Mouse (Mus musculus): ENCODE data around the gene Carmil1.

DNA sequence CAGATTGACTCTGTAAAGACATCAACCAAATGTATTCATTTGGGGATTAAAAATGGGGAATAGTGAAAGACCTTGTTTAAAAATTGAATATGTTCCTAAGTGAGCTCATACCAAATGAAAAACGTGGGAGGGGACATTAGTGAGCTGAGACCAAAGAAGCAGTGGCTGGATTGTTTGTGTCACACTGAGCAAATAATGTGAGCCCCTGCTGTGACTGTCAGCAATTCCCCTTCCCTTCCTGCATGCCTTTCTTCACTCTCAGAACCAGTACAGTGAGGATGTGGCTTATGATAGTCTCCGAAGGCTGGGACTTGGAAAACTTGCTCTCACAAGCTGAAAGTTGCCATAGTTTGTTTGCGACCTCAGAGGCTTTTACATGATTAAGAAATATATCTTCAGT, 295.5 kb downstream of the Carmil1 start:
- no peak for TF ChIP-seq CTCF (IDR thresholded peaks at IDR 0.05; ENCODE audit: control insufficient read depth, insufficient read depth, insufficient read length)
- TF ChIP-seq MYOG (IDR thresholded peaks at IDR 0.05; ENCODE audit: control insufficient read depth, extremely low read depth, insufficient read length) = no peak
- no peak for TF ChIP-seq MAX (IDR thresholded peaks at IDR 0.05)
- TF ChIP-seq CEBPB (IDR thresholded peaks at IDR 0.05; ENCODE audit: low read depth) = no peak
- TF ChIP-seq USF1 (IDR thresholded peaks at IDR 0.05; ENCODE audit: low read depth) = no peak
- TF ChIP-seq FOSL1 (IDR thresholded peaks at IDR 0.05; ENCODE audit: insufficient read depth, low read length, poor library complexity, severe bottlenecking) = no peak
